Mouse (Mus musculus) adipocyte (in vitro differentiated cells): ENCODE measurements at regions not wholly inside any gene's neighbourhood (a gene's known extent, or its start where the extent isn't known, plus 50 kb on each side); places are given as distances from the start of the nearest gene placed in this dataset.

Experiments used
- DNase-seq: peaks from one replicate; pipeline ENCODE4 v3.0.0-alpha.2; 2016; ENCODE audit warnings: low spot score

- no peak for DNase-seq
Measured at GRCm38 (mm10) chr9:59153945-59154344, 117.7 kb upstream of the Neo1 start.

GRCm38 (mm10) chr9:59153126-59153525 lies 116.9 kb upstream of the Neo1 start:
- no peak for DNase-seq

GRCm38 (mm10) chr9:59144256-59144800 lies 108.1 kb upstream of the Neo1 start:
- DNase-seq: no peak

- DNase-seq: no peak
Measured at GRCm38 (mm10) chr9:59143610-59144009, 107.4 kb upstream of the Neo1 start.

- DNase-seq: peak; percentile 11
Measured at GRCm38 (mm10) chr9:59134171-59135041, 98.2 kb upstream of the Neo1 start.

GRCm38 (mm10) chr9:59129699-59130340 lies 93.6 kb upstream of the Neo1 start:
- DNase-seq: no peak

- peak; percentile 53 for DNase-seq
Measured at GRCm38 (mm10) chr9:59129252-59129651, 93.0 kb upstream of the Neo1 start.

- DNase-seq: no peak
Measured at GRCm38 (mm10) chr9:59128023-59128422, 91.8 kb upstream of the Neo1 start.

GRCm38 (mm10) chr9:59125886-59126285 lies 89.6 kb upstream of the Neo1 start:
- DNase-seq: no peak

GRCm38 (mm10) chr9:59116561-59116960 lies 80.3 kb upstream of the Neo1 start:
- peak; percentile 43 for DNase-seq

- no peak for DNase-seq
Measured at GRCm38 (mm10) chr9:59113859-59114258, 77.6 kb upstream of the Neo1 start.

- DNase-seq: no peak
Measured at GRCm38 (mm10) chr9:59099738-59100137, 63.5 kb upstream of the Neo1 start.

GRCm38 (mm10) chr9:59097564-59097963 lies 61.3 kb upstream of the Neo1 start:
- DNase-seq: no peak

- DNase-seq: no peak
Measured at GRCm38 (mm10) chr9:59096551-59097268, 60.5 kb upstream of the Neo1 start.

GRCm38 (mm10) chr9:59095626-59096025 lies 59.4 kb upstream of the Neo1 start:
- no peak for DNase-seq

- no peak for DNase-seq
Measured at GRCm38 (mm10) chr9:59094106-59094505, 57.9 kb upstream of the Neo1 start.

- DNase-seq: no peak
Measured at GRCm38 (mm10) chr9:59091179-59091578, 54.9 kb upstream of the Neo1 start.

- DNase-seq: no peak
Measured at GRCm38 (mm10) chr9:59087704-59088103, 51.5 kb upstream of the Neo1 start.

GRCm38 (mm10) chr9:59087112-59087511 lies 50.9 kb upstream of the Neo1 start:
- no peak for DNase-seq

- DNase-seq: no peak
Measured at GRCm38 (mm10) chr9:59086556-59087102, 50.4 kb upstream of the Neo1 start.
